Mouse (Mus musculus) small intestine, adult 2 months (tissue): Measurements from ENCODE around the gene Fam167b.

Experiments used
- CTCF ChIP-seq: fragments of 200-500 bp; IDR thresholded peaks from 2 replicates; pipeline ENCODE4 v1.5.1; 2012; ENCODE audit warnings: low read depth, mild to moderate bottlenecking, control low read depth, inconsistent platforms, low read length, moderate library complexity, mixed read lengths; ENCODE audit not compliant: insufficient replicate concordance, insufficient read length; ENCODE audit errors: extremely low read depth
- POLR2A ChIP-seq: fragments of 200-500 bp; IDR thresholded peaks from 2 replicates; pipeline ENCODE4 v1.6.1; 2012; ENCODE audit warnings: low read depth, mild to moderate bottlenecking, control low read depth, inconsistent platforms, low read length, moderate library complexity

GRCm38 (mm10) chr4:129542592-129543141, 35.7 kb downstream of the Fam167b start, which contains the start of gene Hdac1:
- TF ChIP-seq CTCF (0 out of 2 replicates have a peak, but pooled peaks have one; percentile 13), POLR2A (peak; percentile 71; the same call in 1 of the 2 replicates)
